ENCODE assay signal across 7 mouse cellular contexts in the genomic region with DNA sequence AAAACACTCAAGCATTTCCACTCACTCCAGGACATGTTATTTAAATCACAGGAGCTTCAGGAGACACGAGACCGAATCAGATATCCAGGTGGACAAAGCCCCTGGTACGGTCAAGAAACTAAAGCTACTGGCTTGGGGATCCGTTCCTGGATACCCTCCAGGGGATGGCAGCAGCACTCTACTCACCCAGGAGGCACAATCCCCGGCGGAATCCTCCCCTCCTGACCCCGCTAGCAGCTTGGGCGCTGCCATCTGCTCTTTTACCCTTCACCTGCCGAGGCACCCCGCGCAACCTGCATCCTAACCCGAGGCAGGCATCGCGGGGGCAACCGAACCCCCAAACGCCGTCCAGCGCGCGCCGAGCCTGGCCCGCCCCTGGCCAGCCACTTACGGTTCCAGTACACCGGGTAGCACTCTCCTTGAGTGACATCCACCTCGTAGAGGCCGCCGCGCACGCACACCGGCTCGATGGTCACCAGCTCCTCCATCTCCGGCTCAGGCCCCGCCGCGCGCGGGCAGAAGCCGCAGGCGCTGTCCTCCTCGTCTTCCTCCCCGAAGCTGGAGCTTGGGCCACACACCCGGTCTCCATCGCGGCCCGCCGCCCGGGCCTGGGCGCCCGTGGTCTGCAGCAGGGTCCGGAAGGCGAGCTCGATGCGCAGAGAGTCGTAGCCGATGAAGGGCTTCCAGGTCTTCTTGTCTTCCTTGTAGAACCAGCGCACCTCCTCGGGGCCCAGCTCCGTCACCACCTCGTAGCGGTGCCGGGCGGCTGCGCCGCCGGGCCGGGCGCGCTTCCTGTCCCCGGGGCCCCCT. TPM values are rescaled to one million over a fixed set of nuclear protein-coding genes. Genes with fewer than 3 reads are reported as not detected.
DNase-seq lines count a peak whose midpoint lies in the region; ATAC-seq and TF ChIP-seq lines count a peak whose summit lies in the region.

No protein-coding gene starts in this region.

- H3K9me3 ChIP-seq in embryonic facial prominence, embryonic 11.5 days (replicated peaks; ENCODE audit: control insufficient read depth, low read length), result no peaks in the 10 kb centered on the region
- H3K9me3 ChIP-seq in limb, embryonic 14.5 days (ENCODE audit: control insufficient read depth, low read length), result no peaks in the 10 kb centered on the region
- H3K9me3 ChIP-seq in midbrain, embryonic 16.5 days (replicated peaks; ENCODE audit: control insufficient read depth, low read length, poor library complexity, severe bottlenecking), result no peaks in the 10 kb centered on the region

- peak overlapping the region; percentile 97 for H3K4me2 ChIP-seq in embryonic facial prominence, embryonic 11.5 days (ENCODE audit: low read depth, low read length)
- peak overlapping the region; percentile 95 for H3K4me2 ChIP-seq in limb, embryonic 14.5 days (replicated peaks; ENCODE audit: low read depth, low read length, severe bottlenecking)
- H3K4me2 ChIP-seq in midbrain, embryonic 16.5 days (ENCODE audit: low read length), result peak overlapping the region; percentile 70

- H3K27ac ChIP-seq in embryonic facial prominence, embryonic 11.5 days (replicated peaks; ENCODE audit: low read depth, low read length), result peak overlapping the region; percentile 80
- H3K27ac ChIP-seq in limb, embryonic 14.5 days (replicated peaks; ENCODE audit: low read depth, low read length), result peak overlapping the region; percentile 88
- H3K27ac ChIP-seq in midbrain, embryonic 16.5 days (ENCODE audit: low read length), result peak overlapping the region; percentile 94

- H3K27me3 ChIP-seq in embryonic facial prominence, embryonic 11.5 days (ENCODE audit: control insufficient read depth, insufficient read depth, low read length), result no peaks in the 10 kb centered on the region
- H3K27me3 ChIP-seq in limb, embryonic 14.5 days (ENCODE audit: control insufficient read depth, insufficient read depth, low read length), result no peaks in the 10 kb centered on the region
- H3K27me3 ChIP-seq in midbrain, embryonic 16.5 days (ENCODE audit: control insufficient read depth, insufficient read depth, low read depth, low read length), result no peaks in the 10 kb centered on the region

- peak; percentile 35 for ATAC-seq in embryonic facial prominence, embryonic 11.5 days (replicated peaks; ENCODE audit: insufficient number of reproducible peaks, low FRiP score, low TSS enrichment, low read depth)
- ATAC-seq in limb, embryonic 14.5 days (ENCODE audit: low FRiP score, low read depth), result peak; percentile 42
- ATAC-seq in midbrain, embryonic 16.5 days, result peak; percentile 62

- peak; percentile 68 for DNase-seq in adrenal gland, postnatal 10 days
- peak; percentile 59 for DNase-seq in embryonic facial prominence, embryonic 11.5 days (ENCODE audit: low spot score)
- peak; percentile 38 to 68 for DNase-seq in heart, adult 18-20 months
- peak; percentile 74 for DNase-seq in kidney, adult 18-20 months
- DNase-seq in limb, embryonic 14.5 days (ENCODE audit: low spot score), result peak; percentile 34
- peak; percentile 37 to 39 for DNase-seq in spleen, postnatal 14 days (ENCODE audit: low spot score in 2 of 2)

- 0 out of 2 replicates have a peak, but pooled peaks have one; percentile 21 for TF ChIP-seq POLR2A in limb, embryonic 14.5 days (IDR thresholded peaks at IDR 0.05; ENCODE audit: borderline replicate concordance, extremely low read depth, insufficient read depth, insufficient read length)

- H3K4me3 ChIP-seq in embryonic facial prominence, embryonic 11.5 days (ENCODE audit: low read depth, low read length), result peak overlapping the region; percentile 86
- peak overlapping the region; percentile 85 for H3K4me3 ChIP-seq in limb, embryonic 14.5 days (replicated peaks; ENCODE audit: low read length)
- H3K4me3 ChIP-seq in midbrain, embryonic 16.5 days (ENCODE audit: low read depth, low read length), result peak overlapping the region; percentile 61

- H3K4me1 ChIP-seq in embryonic facial prominence, embryonic 11.5 days (ENCODE audit: control insufficient read depth, insufficient read depth, low read length), result no peaks in the 10 kb centered on the region
- peaks cover 11% of the 10 kb centered on the region; the same call in 1 of the 2 replicates for H3K4me1 ChIP-seq in limb, embryonic 14.5 days (ENCODE audit: control insufficient read depth, insufficient read depth, low read length)
- peaks cover 42% of the 10 kb centered on the region for H3K4me1 ChIP-seq in midbrain, embryonic 16.5 days (ENCODE audit: control insufficient read depth, insufficient read depth, low read length)

- H3K9ac ChIP-seq in embryonic facial prominence, embryonic 11.5 days (replicated peaks; ENCODE audit: low read length), result peak overlapping the region; percentile 71
- H3K9ac ChIP-seq in limb, embryonic 14.5 days (ENCODE audit: low read depth, low read length, severe bottlenecking), result peak overlapping the region; percentile 84
- peak overlapping the region; percentile 98 for H3K9ac ChIP-seq in midbrain, embryonic 16.5 days (ENCODE audit: low read depth, low read length)

- no peaks in the 10 kb centered on the region for H3K36me3 ChIP-seq in embryonic facial prominence, embryonic 11.5 days (replicated peaks; ENCODE audit: control insufficient read depth, insufficient read depth, low read depth, low read length)
- no peaks in the 10 kb centered on the region for H3K36me3 ChIP-seq in limb, embryonic 14.5 days (ENCODE audit: control insufficient read depth, insufficient read depth, low read length)
- H3K36me3 ChIP-seq in midbrain, embryonic 16.5 days (ENCODE audit: control insufficient read depth, insufficient read depth, low read length), result no peaks in the 10 kb centered on the region

- under 1% methylated on average over 68 of the region's 69 CpGs for WGBS in embryonic facial prominence, embryonic 11.5 days
- WGBS in limb, embryonic 14.5 days, result under 1% methylated on average over 39 of the region's 69 CpGs
- under 1% methylated on average over 57 of the region's 69 CpGs for WGBS in midbrain, embryonic 16.5 days

RNA-seq across cellular contexts. Expression of gene Ddhd1, which starts 0.9 kb away (rescaled TPM):
- total RNA-seq in adrenal gland, postnatal 10 days (2021), result 10 to 100 TPM; 19.3 to 32.5 TPM
- 6.9 and 7.0 TPM in 2 replicates for polyA plus RNA-seq in embryonic facial prominence, embryonic 11.5 days (2014; fragmentation: Nextera tagmentation; extraction: Ambion mirVana)
- total RNA-seq in heart, adult 18-20 months (2021), result 10 to 100 TPM in 1 of 2 experiments, 1 to 10 TPM in 1; 7.2 to 11.0 TPM
- polyA plus RNA-seq in limb, embryonic 14.5 days (2012; rRNA removed), result 17.7 and 18.0 TPM in 2 replicates
- 9.5 and 10.0 TPM in 2 replicates for polyA plus RNA-seq in limb, embryonic 14.5 days (2014; fragmentation: Nextera tagmentation; extraction: Ambion mirVana)
- polyA plus RNA-seq in midbrain, embryonic 16.5 days (2015; fragmentation: Nextera tagmentation; extraction: Ambion mirVana), result 16.2 and 18.5 TPM in 2 replicates

Comparison
In these comparisons a context has a peak if more than half of its experiments do, and no peak if none do; other contexts are left out.
1. Peak in every context shown above with its lines: DNase-seq, ATAC-seq, H3K4me3 ChIP-seq and H3K27ac ChIP-seq.